Mouse (Mus musculus) lung, adult 18-20 months (tissue): ENCODE results near the gene Scnn1a.

Source experiments
- DNase-seq, 2 experiments: peaks; one replicate each; pipeline ENCODE4 v3.0.0; 2022; ENCODE audit warnings: mixed read lengths in 2 of 2

The Scnn1a gene

DNA sequence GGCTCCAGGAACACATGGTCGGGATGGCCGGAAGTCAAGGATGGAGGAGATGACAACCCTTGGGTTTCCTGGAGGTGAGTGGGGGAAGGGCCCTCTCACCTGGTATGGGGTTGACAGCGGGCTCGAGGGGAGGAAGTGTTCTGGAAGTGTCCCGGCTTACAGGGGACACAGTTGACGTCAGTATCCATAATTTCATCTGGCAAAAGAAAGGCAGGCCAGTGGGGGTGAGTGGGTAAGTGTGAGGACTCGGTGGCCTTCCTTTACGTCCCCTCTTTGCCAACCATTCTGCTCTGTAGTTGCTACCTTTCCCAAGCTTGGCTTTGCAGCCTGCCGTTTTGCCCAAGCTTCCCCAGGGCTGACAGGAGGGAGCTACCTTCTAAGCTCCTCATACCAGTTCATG lies 8.3 kb upstream of the Scnn1a start:
- DNase-seq: no peak

- DNase-seq: peak; percentile 31 to 45
These were observed 7.7 kb upstream of the Scnn1a start for GRCm38 (mm10) chr6:125312581-125313355.

DNA sequence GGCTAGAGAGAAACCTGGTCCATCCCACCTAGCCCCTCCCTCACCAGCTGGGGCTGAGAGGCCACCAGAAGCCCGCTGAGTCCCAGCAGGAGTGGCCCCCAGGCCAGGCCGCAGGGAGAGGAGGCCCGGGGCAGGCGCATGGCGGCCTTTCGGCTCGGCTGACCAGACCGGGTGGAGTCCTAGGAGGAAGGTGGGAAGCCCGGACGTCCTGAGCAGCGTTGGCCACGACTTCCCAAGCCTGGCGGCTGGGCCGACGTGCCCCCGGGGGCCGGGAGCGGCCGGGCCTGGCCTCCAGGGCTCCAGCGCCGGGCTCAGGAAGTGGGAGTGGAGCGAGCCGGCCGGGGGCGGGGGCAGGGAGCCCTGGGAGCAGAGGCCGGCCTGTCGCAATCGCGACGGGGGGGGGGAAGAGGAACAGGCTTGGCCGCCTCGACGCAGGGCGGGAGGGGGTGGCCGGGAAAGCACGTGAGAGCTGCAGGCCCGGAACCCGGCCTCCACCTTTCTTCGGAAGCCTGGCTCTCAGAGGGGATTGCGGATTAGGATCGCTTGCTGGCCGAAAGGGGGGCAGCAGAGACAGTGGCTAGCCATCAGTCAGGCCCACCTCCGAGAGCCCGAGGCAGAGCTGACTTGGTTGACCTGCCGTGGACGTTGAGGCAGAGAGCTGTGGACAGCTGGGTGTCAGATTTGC lies 6.8 kb upstream of the Scnn1a start, which contains the start of gene Ltbr:
Gene Ltbr (minus strand): TSS at position 340 of the 685 bp plus-strand sequence.
- DNase-seq: peak; percentile 90 to 95

GRCm38 (mm10) chr6:125314231-125314563 lies 6.3 kb upstream of the Scnn1a start:
- DNase-seq: no peak

DNA sequence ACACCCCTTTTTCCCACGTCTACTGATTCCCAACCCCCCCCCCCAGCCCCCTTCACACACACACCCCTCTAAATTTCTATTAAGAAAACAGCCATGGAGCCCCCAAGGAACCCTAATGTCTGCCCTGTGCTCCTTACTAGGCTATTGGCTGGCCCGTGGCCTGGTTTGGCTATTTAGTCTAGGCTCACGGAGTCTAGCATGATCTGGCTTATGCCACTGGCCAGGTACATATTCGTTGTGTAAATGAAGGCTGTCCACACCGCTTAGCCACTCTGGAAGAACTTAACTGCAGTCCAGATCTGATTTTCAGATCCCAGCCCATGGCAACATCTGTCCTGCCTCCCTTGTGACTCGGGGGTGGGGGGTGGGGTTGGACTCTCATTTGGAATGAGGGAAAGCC lies 5.7 kb upstream of the Scnn1a start:
- no peak for DNase-seq

DNA sequence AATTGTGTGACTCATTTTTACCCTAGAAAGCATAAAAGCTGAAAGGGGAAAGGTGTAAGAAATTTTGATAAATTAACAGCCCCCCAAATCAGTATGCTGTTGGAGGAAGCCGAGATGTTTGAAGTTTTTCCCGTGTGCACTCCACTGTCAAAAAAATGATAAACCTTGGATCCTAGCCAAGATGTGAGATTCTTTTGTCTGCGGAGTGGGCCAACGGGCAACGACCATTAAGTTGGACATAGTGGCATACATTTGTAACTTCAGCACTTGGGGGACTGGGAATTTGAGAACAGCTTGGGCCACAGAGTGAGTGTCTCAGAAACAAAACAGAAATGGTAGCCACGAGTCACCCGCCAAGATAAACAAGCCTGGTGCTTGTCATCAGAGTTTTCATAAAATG lies 3.4 kb upstream of the Scnn1a start:
- no peak for DNase-seq

- DNase-seq: peak; percentile 90 to 94
These were observed 1.2 kb upstream of the Scnn1a start for GRCm38 (mm10) chr6:125318981-125319918.

- DNase-seq: peak in 1 of 2 experiments; percentile 48
These were observed 551 bp upstream of the Scnn1a start for GRCm38 (mm10) chr6:125319919-125320296.

DNA sequence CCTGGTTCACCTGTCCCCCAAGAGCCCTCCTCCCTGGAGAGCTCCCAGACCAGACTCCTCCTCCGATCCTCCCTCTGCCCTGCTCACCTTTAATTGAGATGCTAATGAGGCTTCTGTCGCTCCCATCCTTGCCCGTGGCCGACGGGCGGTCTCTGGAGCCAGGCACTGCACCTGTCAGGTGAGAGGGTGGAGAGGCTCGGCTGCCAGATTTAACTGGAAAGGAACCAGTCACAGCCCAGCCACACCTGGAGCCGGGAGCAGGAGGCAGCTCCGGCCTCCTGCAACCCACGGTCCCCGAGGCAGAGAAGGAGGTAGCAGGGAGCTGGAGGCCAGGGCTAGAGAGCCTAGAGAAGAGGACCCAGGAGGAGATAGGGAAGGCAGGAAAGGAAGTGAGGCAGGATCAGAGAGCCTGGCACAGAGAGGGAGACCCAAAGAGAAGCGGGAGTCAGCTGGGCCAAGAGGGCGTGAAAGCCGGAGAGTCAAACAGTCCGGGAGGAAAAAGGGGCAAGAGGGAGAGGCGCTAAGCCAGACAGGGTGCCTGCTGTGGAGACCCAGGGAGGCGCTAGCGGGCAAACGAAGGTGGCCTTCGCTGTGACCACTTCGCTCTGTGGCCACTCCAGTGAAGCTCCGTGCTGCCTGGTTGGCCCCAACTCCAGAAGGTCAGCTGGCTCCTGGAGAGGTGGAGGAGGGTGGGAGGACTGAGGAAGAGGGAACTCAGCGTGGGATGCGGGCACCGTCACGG lies 826 bp downstream of the Scnn1a start:
- peak; percentile 92 to 94 for DNase-seq

- peak; percentile 85 to 86 for DNase-seq
These were observed 2.3 kb downstream of the Scnn1a start for GRCm38 (mm10) chr6:125322794-125323193.

DNA sequence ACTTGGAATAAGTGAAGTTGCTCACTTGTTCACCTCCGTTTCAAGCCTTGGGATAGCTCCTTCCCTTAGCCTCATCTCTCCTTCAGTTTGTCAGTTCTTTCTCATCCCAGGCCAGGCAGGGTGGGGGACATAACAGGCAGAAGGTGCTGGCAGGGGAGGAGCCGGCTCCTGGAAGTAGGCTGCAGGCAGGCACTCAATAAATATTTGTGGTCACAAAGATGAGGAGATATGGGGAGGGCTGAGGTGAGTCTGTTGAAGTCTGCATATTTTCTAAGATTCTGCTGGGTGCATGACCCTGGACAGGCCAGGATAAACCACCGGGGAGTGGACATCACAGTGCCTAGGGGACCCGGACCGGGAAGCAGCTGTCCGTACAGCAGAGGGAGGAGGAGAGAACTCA lies 3.1 kb downstream of the Scnn1a start:
- DNase-seq: peak; percentile 45 to 65

DNA sequence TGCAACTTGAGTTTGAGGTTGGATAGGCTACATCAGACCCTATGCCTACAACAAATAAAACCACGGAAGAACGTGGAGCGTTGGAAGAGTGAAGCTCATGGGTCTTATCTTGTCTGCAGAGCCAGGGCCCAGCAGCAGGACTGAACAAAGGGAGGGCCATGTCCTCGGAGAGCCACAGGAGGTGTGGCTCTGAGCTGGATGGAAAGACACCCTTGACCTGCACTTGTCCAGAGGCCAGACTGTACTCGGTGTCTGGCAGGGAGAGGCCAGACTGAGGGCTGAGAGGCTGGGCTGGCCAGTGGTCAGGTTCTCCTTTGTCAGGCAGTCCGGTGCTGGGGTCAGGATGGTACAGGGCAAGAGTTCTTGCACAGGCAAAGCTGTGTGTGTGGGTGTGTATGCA lies 4.9 kb downstream of the Scnn1a start:
- peak; percentile 64 to 68 for DNase-seq

- peak; percentile 66 to 78 for DNase-seq
These were observed 7.8 kb downstream of the Scnn1a start for GRCm38 (mm10) chr6:125328243-125328642.

DNA sequence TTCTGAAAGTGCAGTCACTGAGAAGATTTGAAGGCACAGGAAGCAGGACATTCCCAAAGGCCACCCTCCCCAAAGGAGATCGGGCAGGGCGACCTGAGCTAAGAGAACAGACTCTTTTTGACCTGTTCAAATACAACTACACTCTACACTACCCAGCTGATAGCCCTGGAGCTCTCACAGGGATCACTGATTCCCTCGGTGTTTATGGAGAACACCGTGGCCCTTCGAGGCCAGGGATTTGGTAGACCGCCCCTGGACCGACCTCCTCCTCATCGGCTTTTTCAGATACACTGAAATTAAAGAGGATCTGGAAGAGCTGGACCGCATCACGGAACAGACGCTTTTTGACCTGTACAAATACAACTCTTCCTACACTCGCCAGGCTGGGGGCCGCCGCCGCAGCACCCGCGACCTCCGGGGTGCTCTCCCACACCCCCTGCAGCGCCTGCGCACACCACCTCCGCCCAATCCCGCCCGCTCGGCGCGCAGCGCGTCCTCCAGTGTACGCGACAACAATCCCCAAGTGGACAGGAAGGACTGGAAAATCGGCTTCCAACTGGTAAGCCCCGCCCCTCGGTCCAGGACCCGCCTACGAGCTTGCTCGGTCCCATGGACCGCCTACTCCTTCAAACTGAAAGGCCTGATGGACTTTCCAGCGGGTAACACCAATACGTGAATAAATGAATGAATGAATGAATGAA lies 10.3 kb downstream of the Scnn1a start:
- DNase-seq: peak; percentile 95 to 97

DNA sequence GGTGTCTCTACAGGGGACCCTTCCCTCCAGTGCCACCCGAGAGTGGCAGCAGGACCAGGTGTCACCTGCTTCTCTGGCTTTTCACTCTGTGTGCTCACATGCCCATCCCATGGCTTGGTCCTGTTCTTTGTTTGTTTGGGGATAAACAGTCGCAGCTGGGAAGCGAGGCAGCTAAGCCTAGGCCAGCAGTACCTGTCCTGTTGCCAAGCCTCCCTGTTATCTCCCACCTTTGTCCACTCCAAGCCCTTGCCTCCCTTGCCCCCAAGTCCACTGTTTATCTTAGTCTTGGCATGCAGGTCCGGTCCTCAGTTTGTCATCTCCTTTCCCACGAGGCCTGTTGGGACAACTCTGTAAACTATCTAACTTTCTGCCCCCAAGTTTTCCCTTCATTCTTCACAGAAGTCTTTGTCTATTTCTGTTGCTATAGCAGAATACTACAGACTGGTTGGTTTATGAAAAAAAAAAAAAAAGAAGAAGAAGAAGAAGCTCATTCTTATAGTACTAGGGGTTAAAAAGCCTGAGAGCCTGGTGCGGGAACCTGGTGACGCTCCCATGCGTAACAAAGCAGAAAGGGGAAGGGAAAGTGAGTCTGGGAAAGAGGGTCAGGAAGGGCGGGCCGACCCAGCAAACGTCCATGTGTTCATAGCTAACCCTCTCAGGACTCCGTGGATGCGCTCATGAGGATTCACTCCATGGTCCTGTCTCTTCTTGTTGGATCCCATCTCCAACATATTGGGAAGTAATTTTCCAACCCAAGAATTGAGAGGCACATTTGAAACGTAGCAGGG lies 12.8 kb downstream of the Scnn1a start:
- peak in 1 of 2 experiments; percentile 42 for DNase-seq

- no peak for DNase-seq
These were observed 13.9 kb downstream of the Scnn1a start for GRCm38 (mm10) chr6:125334356-125334755.

GRCm38 (mm10) chr6:125338791-125339660 lies 18.6 kb downstream of the Scnn1a start:
- no peak for DNase-seq

- peak; percentile 39 to 66 for DNase-seq
These were observed 19.8 kb downstream of the Scnn1a start for GRCm38 (mm10) chr6:125340244-125340643.

DNA sequence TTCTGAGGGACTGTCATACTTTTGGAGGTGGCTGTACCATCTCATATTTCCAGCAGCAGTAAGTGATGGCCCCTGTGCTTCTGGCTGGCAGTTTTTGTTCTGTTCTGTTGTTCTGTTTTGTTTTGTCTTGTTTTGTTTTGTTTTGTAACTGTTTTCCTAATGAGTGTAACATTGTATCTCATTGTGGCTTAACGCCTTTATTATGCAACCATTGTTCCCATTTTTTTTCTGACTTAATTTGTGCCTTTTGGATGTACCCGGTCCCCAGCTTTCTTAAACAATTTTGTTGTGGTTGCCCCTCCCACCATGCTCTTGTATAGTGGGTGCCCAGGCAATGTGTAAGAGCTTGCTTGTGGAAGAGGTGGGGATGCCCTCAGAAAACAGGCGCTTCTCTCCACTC lies 21.7 kb downstream of the Scnn1a start:
- DNase-seq: no peak

DNA sequence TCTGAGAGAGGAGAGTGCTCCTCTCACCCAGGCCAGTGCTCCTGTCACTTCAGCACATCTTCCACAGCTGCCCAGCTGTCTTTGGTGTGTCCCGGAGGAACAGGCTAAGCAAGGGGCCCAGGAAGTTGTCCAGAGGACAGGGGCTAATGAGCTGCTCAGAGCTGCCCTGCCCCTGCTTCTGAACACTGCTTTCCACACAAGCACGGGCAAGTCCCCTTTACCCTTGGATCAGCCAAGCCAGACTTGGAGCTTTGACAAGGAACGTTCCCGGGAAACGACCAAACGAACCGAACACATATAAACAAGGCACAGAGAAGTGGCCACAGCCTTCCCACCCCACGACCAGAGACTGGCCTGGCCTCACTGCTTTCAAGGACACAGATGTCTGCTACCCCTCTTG lies 23.6 kb downstream of the Scnn1a start:
- peak; percentile 63 to 80 for DNase-seq
